Mouse (Mus musculus) embryonic facial prominence, embryonic 11.5 days (tissue): Measurements from ENCODE around the gene Agt. TPM values are rescaled to one million over a fixed set of nuclear protein-coding genes. Genes with fewer than 3 reads are reported as not detected.

Source experiments
- ATAC-seq: fragments of 200-750 bp; cut with Nextera tagmentation; replicated peaks from 2 replicates; pipeline ENCODE4 v1.8.0; 2017; ENCODE audit warnings: low read depth; ENCODE audit not compliant: insufficient number of reproducible peaks, low FRiP score, low TSS enrichment
- DNase-seq: peaks from one replicate; pipeline ENCODE4 v3.0.0-alpha.2; 2015; ENCODE audit warnings: low spot score
- H3K27ac ChIP-seq: fragments of 300-500 bp; sonication (generic); replicated peaks from 2 replicates; pipeline ENCODE4 v1.5.1; 2014; ENCODE audit warnings: mild to moderate bottlenecking, low read depth, low read length, control low read depth
- H3K27me3 ChIP-seq: fragments of 300-500 bp; sonication (generic); 2 replicates; pipeline ENCODE4 v1.6.1; 2014; ENCODE audit warnings: mild to moderate bottlenecking, low read length, moderate library complexity, mixed read lengths; ENCODE audit not compliant: control insufficient read depth, insufficient read depth
- H3K36me3 ChIP-seq: fragments of 300-500 bp; sonication (generic); replicated peaks from 2 replicates; pipeline ENCODE4 v1.6.1; 2014; ENCODE audit warnings: low read depth, mild to moderate bottlenecking, low read length, moderate library complexity, mixed read lengths; ENCODE audit not compliant: control insufficient read depth, insufficient read depth
- H3K4me1 ChIP-seq: fragments of 300-500 bp; sonication (generic); 2 replicates; pipeline ENCODE4 v1.6.1; 2014; ENCODE audit warnings: low read length, mixed read lengths; ENCODE audit not compliant: control insufficient read depth, insufficient read depth
- H3K4me2 ChIP-seq: fragments of 300-500 bp; sonication (generic); 2 replicates; pipeline ENCODE4 v1.6.1; 2014; ENCODE audit warnings: low read depth, mild to moderate bottlenecking, control low read depth, low read length, moderate library complexity
- H3K4me3 ChIP-seq: fragments of 300-500 bp; sonication (generic); 2 replicates; pipeline ENCODE4 v1.5.1; 2014; ENCODE audit warnings: low read depth, low read length, control low read depth
- H3K9ac ChIP-seq: fragments of 300-500 bp; sonication (generic); replicated peaks from 2 replicates; pipeline ENCODE4 v1.6.1; 2014; ENCODE audit warnings: mild to moderate bottlenecking, control low read depth, low read length
- H3K9me3 ChIP-seq: fragments of 300-500 bp; sonication (generic); replicated peaks from 2 replicates; pipeline ENCODE4 v1.6.1; 2016; ENCODE audit warnings: mild to moderate bottlenecking, low read length, inconsistent platforms, mixed read lengths; ENCODE audit not compliant: control insufficient read depth
- WGBS: fragments of 180-500 bp; shearing (Covaris S2); extraction: QIAGEN DNeasy Blood & Tissue Kit; methylation state at CpG from one replicate; pipeline ENCODE4 v1.1.7; 2014; 5-methylcytosine and 5-hydroxymethylcytosine counted together
- polyA plus RNA-seq: library from polyadenylated mRNA; unstranded; fragments of >200 nt; fragmentation: Nextera tagmentation; extraction: Ambion mirVana; gene quantifications from 2 replicates; pipeline ENCODE4 v1.2.1, GENCODE M21; 2014

Gene Agt
- polyA plus RNA-seq, 1 experiment from 2014 or later: not detected

DNA sequence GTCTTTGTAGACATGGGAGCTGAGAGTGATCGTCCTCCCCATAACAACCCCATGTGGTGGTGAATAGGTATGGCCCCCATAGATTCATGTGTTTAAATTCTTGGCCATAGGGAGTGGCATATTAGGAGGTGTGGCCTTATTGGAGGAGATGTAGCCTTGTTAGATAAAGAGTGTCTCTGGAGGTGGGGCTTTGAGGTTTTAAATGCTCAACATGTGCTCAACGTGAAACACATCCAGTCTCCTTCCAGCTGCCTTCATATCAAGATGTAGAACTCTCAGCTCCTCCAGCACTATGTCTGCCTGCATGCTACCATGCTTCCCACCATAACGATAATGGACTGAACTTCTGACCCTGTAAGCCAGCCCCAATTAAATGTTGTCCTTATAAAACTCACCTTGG is 53.5 kb downstream of the Agt start:
- no peak overlapping the region for H3K27ac ChIP-seq
- H3K36me3 ChIP-seq: no peaks in the 10 kb centered on the region
- no peaks in the 10 kb centered on the region for H3K27me3 ChIP-seq
- H3K9ac ChIP-seq: no peak overlapping the region
- H3K9me3 ChIP-seq: no peaks in the 10 kb centered on the region
- no peak for ATAC-seq
- no peak for DNase-seq
- no peak overlapping the region for H3K4me2 ChIP-seq
- H3K4me3 ChIP-seq: no peak overlapping the region
- WGBS: 76% methylated on average over 3 of the region's 3 CpGs
- H3K4me1 ChIP-seq: no peaks in the 10 kb centered on the region

DNA sequence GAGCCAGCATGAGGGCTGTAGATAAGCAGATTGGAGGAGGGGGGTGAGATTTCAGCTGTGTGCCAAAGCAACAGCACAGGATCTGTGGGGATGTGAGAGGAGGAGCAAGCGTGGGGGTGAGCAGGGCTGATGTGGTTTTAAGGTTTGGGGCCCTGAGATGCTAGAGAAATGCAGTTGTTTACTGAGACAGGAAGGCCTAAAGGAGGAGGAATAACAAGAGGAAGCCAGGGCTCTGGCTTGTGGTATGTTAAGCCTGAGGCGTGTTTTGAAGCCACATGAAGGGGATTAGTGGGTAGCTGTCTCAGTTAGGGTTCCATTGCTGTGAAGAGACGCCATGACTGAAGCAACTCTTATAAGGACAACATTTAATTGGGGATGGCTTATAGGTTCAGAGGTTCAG is 60.4 kb downstream of the Agt start:
- no peaks in the 10 kb centered on the region for H3K36me3 ChIP-seq
- no peak overlapping the region for H3K4me2 ChIP-seq
- no peaks in the 10 kb centered on the region for H3K9me3 ChIP-seq
- H3K4me1 ChIP-seq: no peaks in the 10 kb centered on the region
- no peak overlapping the region for H3K27ac ChIP-seq
- 75% methylated on average over 3 of the region's 3 CpGs for WGBS
- no peak for DNase-seq
- H3K9ac ChIP-seq: no peak overlapping the region
- no peaks in the 10 kb centered on the region for H3K27me3 ChIP-seq
- ATAC-seq: no peak
- H3K4me3 ChIP-seq: no peak overlapping the region

DNA sequence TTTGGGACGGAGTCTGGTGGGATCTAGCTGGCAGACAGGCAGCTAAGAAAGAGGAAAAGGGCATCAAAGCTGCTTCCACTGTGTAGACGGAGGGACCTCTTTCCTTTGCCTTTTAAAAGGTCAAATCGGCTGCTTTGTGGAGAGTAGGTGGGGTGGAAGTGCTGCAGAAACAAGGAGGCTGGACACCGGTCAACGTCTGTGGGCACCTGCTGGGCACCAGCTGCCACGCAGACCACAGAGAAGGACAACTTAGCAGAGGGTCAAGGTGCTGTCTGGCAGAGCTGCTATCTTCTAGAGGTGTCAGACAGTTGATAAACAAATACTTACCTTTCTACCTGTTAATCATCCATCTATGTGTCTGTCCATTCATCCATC is 61.2 kb downstream of the Agt start:
- Histone ChIP-seq H3K9ac (no peak overlapping the region), H3K27ac (no peak overlapping the region), H3K4me1 (no peaks in the 10 kb centered on the region), H3K4me3 (no peak overlapping the region), H3K4me2 (no peak overlapping the region), H3K36me3 (no peaks in the 10 kb centered on the region), H3K27me3 (no peaks in the 10 kb centered on the region), H3K9me3 (no peaks in the 10 kb centered on the region)
- no peak for ATAC-seq
- no peak for DNase-seq
- WGBS: 85% methylated on average over 6 of the region's 6 CpGs

DNA sequence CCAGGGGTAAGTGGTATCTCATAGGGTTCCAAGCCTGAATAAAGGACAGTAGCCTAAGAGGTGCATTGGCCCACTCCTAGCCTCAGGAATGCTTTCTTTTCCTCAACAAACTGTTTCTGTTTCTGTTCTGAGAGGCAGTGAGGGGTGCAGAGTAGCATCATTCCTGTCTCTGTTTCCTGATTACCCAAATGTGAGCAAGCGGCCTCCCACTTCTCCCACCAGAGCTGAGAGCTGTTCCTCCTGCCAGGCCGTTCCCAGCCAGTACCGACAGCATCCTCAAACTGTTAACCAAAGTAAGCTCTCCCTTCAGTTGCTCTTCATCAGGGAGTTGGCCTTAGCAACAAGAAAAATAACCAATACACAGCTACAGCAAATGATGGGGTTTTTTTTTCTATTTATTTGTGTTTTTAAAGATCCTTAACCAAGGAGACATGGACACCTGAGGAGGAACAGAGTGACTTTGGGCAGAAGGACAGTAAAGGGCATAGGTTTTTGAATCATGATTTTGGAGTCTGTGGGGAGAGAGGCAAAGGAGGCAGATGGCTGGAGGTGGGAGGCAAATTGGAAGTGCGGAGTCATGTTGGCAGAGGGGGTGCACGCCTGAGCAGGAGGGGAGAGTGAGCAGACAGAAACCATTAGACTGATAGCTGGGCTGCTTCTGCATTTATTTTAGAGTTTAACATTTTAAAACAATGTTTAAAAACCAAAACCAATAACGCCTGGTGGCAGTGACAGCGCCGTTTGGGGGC is 61.8 kb downstream of the Agt start:
- Histone ChIP-seq H3K4me1 (no peaks in the 10 kb centered on the region), H3K9me3 (no peaks in the 10 kb centered on the region), H3K4me2 (no peak overlapping the region), H3K9ac (no peak overlapping the region), H3K4me3 (no peak overlapping the region), H3K27me3 (no peaks in the 10 kb centered on the region), H3K36me3 (no peaks in the 10 kb centered on the region), H3K27ac (no peak overlapping the region)
- 73% methylated on average over 8 of the region's 8 CpGs for WGBS
- ATAC-seq (no peak), DNase-seq (no peak)

Other genes starting within 250 kb of the Agt start
- 2.3 TPM in 2 replicates for gene Pgbd5, start 130.0 kb downstream of the Agt start, polyA plus RNA-seq
- gene Cog2, start 48.9 kb downstream of the Agt start, polyA plus RNA-seq: 37.1 and 38.9 TPM in 2 replicates
- gene Capn9, start 6.4 kb upstream of the Agt start, polyA plus RNA-seq: not detected in 2 replicates
- 27.0 and 27.7 TPM in 2 replicates for gene 2310022B05Rik, start 93.7 kb upstream of the Agt start, polyA plus RNA-seq
- 52.1 and 55.1 TPM in 2 replicates for gene Ttc13, start 152.3 kb upstream of the Agt start, polyA plus RNA-seq
- 25.7 and 27.1 TPM in 2 replicates for gene Arv1, start 152.4 kb upstream of the Agt start, polyA plus RNA-seq
- 6.0 and 6.8 TPM in 2 replicates for gene Fam89a, start 182.1 kb upstream of the Agt start, polyA plus RNA-seq
- gene Trim67, start 223.4 kb upstream of the Agt start, polyA plus RNA-seq: 1.2 and 1.4 TPM in 2 replicates